Mouse (Mus musculus): ENCODE measurements around the gene Oxnad1.

GRCm38 (mm10) chr14:32146578-32146977 lies 61.4 kb downstream of the Oxnad1 start:
- TF ChIP-seq TCF12 (IDR thresholded peaks at IDR 0.05; ENCODE audit: low read depth, low read length) (no peak), CTCF (conservative IDR thresholded peaks at IDR 0.05 in 1 of 2, IDR thresholded peaks at IDR 0.05 in 1 of 2; ENCODE audit: low read depth in 2 of 2, low read length in 2 of 2) (no peak), POLR2A (IDR thresholded peaks at IDR 0.05; ENCODE audit: low read depth, low read length) (no peak), POLR2AphosphoS2 (IDR thresholded peaks at IDR 0.05; ENCODE audit: low read depth, low read length) (no peak), MAFK (IDR thresholded peaks at IDR 0.05; ENCODE audit: insufficient replicate concordance, low read length) (no peak), EP300 (IDR thresholded peaks at IDR 0.05; ENCODE audit: low read length) (no peak), BHLHE40 (IDR thresholded peaks at IDR 0.05; ENCODE audit: low read depth, low read length) (no peak), KAT2A (IDR thresholded peaks at IDR 0.05; ENCODE audit: insufficient replicate concordance, low read length) (no peak), CHD2 (IDR thresholded peaks at IDR 0.05; ENCODE audit: low read length) (no peak), MAZ (IDR thresholded peaks at IDR 0.05; ENCODE audit: low read depth, low read length) (no peak), MXI1 (IDR thresholded peaks at IDR 0.05; ENCODE audit: low read depth, low read length) (no peak), MYC (IDR thresholded peaks at IDR 0.05; ENCODE audit: low read depth, low read length) (no peak)
